Mouse (Mus musculus) erythroblast, embryonic 14.5 days (primary cell): ENCODE results near the gene Rpl26.

Source experiments
- GATA1 ChIP-seq: IDR thresholded peaks from 2 replicates; pipeline ENCODE4 v1.6.1; 2012; ENCODE audit warnings: low read length, inconsistent platforms, mixed read lengths
- TAL1 ChIP-seq: IDR thresholded peaks from 3 replicates; pipeline ENCODE4 v1.6.1; 2012; ENCODE audit warnings: low read length, inconsistent platforms, mixed read lengths

- TF ChIP-seq GATA1, result no peak
- no peak for TF ChIP-seq TAL1
Measured at GRCm38 (mm10) chr11:68946806-68947440, 45.5 kb downstream of the Rpl26 start.
